Mouse (Mus musculus) embryo, embryonic 11.5 days (tissue): ENCODE results near the gene Gm13691.
"Not testable (repeated sequence)": the region's sequence is repeated elsewhere in the genome, so short reads cannot be mapped to it uniquely, and the experiment has no call there.

Experiments
- DNase-seq: peaks from one replicate; pipeline ENCODE4 v3.0.0-alpha.2; 2012; ENCODE audit warnings: low read depth, low spot score

Gene Gm13691

DNA sequence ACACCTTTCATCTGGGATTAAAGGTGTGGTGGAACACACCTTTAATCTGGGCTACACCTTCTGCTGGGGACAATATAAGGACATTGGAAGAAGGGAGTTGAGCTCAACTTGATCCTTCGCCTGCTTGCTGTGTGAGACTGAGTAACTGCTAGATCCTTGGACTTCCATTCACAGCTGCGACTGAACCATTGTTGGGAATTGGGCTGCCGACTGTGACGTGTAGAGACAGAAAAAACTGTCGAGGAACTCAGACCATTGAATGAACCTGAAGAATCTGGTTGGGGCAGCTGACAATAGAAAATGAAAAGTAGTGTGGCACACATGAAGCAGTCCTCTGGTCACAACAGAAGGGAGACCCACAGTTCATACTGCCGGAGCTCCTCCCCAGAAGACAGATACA is at the start of gene Gm13691:
Gene Gm13691 (plus strand): TSS at position 301 of the 400 bp plus-strand sequence.
- not testable (repeated sequence) for DNase-seq

GRCm38 (mm10) chr2:83940931-83941361 is 49.4 kb upstream of the Gm13691 start, which contains the start of gene Zswim2:
Gene Zswim2 (minus strand): TSS chr2:83941228.
- DNase-seq = peak; percentile 59

DNA sequence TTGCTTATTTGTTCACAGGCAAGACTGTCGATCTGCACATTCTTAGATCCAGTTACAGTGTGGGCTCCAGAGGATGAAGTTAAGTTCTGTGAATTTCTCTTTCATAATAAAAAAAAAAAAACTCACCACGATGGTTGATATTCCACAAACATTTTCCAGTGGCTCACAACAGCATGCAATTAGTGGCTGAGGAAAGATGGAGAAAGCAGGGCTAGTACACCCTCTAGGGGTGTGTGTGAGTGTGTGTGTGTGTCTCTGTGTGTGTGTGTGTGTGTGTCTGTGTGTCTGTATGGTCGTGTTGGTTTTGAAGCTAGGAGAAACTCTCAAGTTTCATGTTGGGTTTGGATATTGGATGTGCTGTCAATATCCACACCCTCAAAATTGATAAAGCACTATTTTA is 49.0 kb upstream of the Gm13691 start:
- no peak for DNase-seq

DNA sequence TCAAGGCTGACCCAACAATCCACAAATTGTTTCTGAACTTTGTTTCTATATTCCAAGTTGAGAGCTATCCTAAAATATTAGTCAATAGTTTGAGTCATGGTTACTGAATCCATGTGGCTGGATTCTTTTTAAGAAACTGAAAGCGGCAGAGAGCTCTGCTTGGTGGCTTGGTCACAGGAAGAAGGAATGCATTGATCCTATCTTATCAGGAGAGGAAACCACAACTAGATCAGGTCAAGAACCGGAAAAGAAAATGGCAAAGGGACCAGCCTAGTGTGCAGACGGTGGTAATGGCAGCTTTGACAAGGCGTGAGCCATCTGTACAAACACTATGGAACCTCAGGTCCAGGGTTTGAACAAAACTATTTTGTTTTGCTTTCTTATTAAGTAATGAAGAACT is 48.6 kb upstream of the Gm13691 start:
- DNase-seq = no peak

DNA sequence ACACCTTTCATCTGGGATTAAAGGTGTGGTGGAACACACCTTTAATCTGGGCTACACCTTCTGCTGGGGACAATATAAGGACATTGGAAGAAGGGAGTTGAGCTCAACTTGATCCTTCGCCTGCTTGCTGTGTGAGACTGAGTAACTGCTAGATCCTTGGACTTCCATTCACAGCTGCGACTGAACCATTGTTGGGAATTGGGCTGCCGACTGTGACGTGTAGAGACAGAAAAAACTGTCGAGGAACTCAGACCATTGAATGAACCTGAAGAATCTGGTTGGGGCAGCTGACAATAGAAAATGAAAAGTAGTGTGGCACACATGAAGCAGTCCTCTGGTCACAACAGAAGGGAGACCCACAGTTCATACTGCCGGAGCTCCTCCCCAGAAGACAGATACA is 35.0 kb upstream of the Gm13691 start, which contains the start of gene Gm13698:
Gene Gm13698 (plus strand): TSS at position 301 of the 400 bp plus-strand sequence.
- not testable (repeated sequence) for DNase-seq

- not testable (repeated sequence) for DNase-seq
Observed at GRCm38 (mm10) chr2:83961203-83961602, 29.1 kb upstream of the Gm13691 start, which contains the start of gene Gm13693. Gene Gm13693 (plus strand): TSS chr2:83961503.

- not testable (repeated sequence) for DNase-seq
Observed at GRCm38 (mm10) chr2:83967013-83967412, 23.3 kb upstream of the Gm13691 start, which contains the start of gene Gm13695. Gene Gm13695 (plus strand): TSS chr2:83967313.

DNA sequence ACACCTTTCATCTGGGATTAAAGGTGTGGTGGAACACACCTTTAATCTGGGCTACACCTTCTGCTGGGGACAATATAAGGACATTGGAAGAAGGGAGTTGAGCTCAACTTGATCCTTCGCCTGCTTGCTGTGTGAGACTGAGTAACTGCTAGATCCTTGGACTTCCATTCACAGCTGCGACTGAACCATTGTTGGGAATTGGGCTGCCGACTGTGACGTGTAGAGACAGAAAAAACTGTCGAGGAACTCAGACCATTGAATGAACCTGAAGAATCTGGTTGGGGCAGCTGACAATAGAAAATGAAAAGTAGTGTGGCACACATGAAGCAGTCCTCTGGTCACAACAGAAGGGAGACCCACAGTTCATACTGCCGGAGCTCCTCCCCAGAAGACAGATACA is 17.5 kb upstream of the Gm13691 start, which contains the start of gene Gm13696:
Gene Gm13696 (plus strand): TSS at position 301 of the 400 bp plus-strand sequence.
- not testable (repeated sequence) for DNase-seq

GRCm38 (mm10) chr2:83978633-83979032 is 11.7 kb upstream of the Gm13691 start, which contains the start of gene Gm13694:
Gene Gm13694 (plus strand): TSS chr2:83978933.
- DNase-seq = not testable (repeated sequence)

GRCm38 (mm10) chr2:83984443-83984842 is 5.9 kb upstream of the Gm13691 start, which contains the start of gene Gm13697:
Gene Gm13697 (plus strand): TSS chr2:83984743.
- DNase-seq = not testable (repeated sequence)

- DNase-seq = not testable (repeated sequence)
Observed at GRCm38 (mm10) chr2:83993639-83994255, 3.4 kb downstream of the Gm13691 start.

DNA sequence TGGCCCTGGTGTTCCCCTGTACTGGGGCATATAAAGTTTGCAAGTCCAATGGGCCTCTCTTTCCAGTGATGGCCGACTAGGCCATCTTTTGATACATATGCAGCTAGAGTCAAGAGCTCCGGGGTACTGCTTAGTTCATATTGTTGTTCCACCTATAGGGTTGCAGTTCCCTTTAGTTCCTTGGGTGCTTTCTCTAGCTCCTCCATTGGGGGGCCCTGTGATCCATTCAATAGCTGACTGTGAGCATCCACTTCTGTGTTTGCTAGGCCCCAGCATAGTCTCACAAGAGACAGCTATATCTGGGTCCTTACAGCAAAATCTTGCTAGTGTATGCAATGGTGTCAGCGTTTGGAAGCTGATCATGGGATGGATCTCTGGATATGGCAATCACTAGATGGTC is 4.2 kb downstream of the Gm13691 start:
- DNase-seq = not testable (repeated sequence)

DNA sequence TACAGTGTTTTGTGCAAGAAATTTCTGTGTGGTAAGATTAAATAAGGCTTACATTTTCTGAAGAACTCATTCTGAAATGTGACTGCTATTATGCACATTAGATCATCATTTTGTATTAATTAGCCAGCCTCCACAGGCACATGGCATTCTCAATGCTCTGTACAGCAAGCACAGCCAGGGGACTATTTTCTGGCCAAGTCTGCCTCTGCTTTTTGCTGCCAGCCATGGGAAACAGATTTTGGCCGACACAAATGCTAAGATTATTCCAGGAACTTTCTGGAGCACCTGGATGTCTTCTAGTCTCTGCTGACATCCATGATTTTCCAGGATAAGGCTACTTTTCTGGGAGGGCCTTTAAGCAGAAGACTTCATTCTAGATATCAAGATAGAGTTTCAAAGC is 18.6 kb downstream of the Gm13691 start:
- no peak for DNase-seq

DNA sequence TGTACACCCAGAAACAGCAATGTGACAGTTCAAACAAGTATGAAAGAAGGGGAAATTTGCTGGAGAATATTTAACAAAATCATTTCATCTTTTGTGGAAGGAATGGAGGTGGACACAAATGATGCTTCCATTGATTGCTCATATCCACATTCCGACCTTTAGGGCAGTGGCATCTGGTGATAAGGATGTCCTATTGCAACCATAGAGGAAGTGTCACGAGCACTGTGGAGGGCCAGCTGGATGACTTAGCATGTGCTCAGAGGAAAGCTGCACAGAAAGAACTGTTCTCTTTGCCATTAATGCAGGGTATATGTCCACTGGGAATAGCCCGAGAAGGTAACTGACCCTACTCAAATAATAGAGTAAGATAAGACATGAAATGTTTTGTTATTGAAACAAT is 19.5 kb downstream of the Gm13691 start:
- DNase-seq = no peak

DNA sequence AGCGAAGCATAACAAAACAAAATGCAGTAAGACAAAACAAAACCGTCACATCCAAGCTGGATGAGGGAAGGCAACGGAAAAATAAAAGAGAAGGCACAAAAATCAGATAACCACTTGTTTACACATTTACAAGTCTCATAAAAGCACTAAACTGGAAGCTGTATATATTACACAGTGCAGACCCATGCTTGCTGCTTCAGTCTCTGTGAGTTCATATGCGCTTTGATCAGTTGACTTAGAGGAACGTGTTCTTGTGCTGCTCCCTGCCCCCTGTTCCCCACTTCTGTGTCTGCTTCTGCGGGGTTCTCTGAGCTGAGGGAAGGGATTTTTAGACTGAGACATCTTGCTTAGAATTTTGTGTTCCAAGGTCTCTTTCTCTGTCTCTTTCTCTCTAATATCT is 24.2 kb downstream of the Gm13691 start:
- no peak for DNase-seq

DNA sequence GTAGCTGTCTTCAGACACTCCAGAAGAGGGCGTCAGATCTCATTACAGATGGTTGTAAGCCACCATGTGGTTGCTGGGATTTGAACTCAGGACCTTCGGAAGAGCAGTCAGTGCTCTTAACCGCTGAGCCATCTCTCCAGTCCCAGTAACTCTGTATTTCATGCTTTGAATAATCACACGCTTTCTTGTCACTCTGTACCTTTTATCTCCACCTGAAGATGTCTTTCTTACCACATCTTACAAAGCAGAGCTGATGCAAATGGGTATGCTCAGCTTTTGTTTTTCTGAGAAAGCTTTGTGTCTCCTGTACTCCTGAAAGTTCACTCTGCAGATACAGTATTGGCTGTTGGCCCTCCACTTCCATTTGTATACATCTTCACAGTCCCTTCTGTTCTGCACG is 25.9 kb downstream of the Gm13691 start:
- not testable (repeated sequence) for DNase-seq

GRCm38 (mm10) chr2:84018330-84018729 is 28.0 kb downstream of the Gm13691 start:
- DNase-seq = no peak

GRCm38 (mm10) chr2:84019519-84020305 is 29.4 kb downstream of the Gm13691 start:
- no peak for DNase-seq

DNA sequence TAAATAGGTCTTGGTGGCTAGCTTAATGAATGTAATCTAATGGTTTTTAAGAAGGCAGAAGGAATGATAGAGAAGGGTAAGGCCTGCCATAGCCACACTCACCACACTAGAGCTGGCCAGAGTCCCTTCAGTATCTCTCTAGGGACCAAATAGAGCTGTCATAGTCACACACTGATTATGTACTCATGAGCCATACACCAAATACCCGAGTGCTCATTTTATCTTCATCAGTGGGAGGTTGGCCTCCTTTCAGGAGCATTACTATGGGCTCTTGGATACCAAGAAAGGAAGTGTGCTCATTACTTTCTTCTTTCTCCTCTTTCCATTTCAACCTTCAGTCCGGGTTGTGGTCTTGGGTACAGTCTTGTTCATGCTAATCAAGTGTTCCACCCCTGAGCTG is 31.6 kb downstream of the Gm13691 start:
- DNase-seq = no peak

DNA sequence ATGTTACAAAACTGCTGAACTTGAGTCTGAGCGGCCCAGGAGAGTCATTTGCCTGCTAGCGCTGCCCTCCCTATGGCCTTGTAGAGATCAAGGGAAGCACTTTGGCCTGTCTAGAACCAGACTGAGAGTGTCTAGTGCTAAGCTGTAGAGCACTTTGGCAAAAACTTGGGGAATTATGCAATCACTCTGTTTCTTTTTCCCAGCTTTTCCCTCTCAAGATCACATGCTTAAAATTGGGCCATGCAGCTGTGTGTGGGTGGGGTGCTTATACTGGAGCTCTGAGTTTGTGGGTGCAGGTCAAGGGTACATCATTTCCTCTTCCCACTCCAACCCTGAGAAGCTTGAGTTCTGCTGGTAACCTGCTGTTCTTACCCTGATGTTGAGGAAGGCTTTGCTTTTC is 32.6 kb downstream of the Gm13691 start:
- no peak for DNase-seq

- no peak for DNase-seq
Observed at GRCm38 (mm10) chr2:84023319-84023718, 33.0 kb downstream of the Gm13691 start.

DNA sequence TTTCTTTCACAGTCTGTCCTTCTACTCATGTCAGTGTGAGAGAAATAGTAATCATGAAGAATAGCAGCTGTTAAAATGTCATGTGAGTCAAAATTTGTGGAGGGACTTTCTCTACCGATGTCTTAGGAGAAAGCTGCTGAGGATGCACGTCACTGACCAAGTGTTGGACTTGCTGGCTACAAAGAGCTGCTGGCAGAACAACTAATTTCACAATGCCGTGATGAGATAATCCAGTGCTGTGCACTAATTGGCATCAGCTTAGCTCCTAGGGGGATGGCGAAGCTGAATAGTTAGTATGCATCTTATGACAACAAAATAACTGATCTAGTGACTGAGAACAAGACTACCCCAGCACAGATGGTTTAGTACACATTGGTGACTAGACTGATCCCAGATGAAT is 34.9 kb downstream of the Gm13691 start:
- no peak for DNase-seq
